Mouse (Mus musculus) cortical plate, adult 2 months (tissue): Measurements from ENCODE around the gene Tsen54.

ENCODE experiments used
- CTCF ChIP-seq: fragments of 200-500 bp; IDR thresholded peaks from 2 replicates; pipeline ENCODE4 v1.5.1; 2011; ENCODE audit warnings: mild to moderate bottlenecking, control low read depth, low read length; ENCODE audit not compliant: insufficient read depth; ENCODE audit errors: extremely low read depth
- POLR2A ChIP-seq: fragments of 200-500 bp; IDR thresholded peaks from 2 replicates; pipeline ENCODE4 v1.6.1; 2011; ENCODE audit warnings: mild to moderate bottlenecking, low read length, control low read depth; ENCODE audit not compliant: insufficient read depth; ENCODE audit errors: extremely low read depth

DNA sequence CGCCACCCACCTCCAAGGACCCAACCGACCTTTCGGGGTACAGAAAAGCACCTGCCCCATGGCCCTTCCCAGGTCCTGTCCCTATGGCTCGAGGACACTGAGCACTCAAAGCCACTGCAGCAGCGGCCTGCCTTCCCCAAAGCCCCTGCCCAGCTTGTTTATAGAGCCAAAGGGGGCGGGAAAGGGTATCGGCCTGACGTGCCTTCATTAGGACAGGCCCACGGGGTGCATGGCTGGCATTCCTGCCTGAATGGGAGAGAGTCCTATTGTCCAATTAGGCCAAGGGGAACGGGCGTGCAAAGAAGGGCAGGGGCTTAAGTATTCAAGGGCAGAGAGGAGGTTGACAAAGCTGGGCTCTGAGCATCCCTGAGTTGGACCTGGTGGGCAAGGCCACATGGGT is 6.6 kb upstream of the Tsen54 start:
- TF ChIP-seq CTCF, result no peak
- TF ChIP-seq POLR2A, result no peak
